Mouse (Mus musculus): ENCODE data around the gene 2210010C04Rik.

2210010C04Rik gene

DNA sequence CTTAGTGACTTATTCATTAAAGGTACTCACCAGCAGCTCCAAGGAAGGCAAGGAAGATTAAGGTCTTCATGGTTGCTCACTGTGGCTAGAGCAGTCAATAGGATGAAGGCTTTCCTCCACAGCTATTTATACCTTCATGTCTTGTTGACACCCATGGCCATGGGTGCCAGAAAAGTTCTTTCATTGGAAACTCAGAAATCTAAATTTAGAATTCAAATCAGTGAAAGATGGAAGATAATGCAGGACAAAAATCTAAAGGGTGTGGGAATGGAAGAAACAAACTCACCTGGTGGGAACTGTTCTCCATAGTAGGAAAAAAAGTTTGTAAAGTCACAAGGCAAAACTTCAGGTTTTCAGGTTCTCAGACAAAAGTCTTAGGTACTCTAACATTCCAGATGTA is at the start of gene 2210010C04Rik:
Gene 2210010C04Rik, minus strand, starts transcription at position 101 of the 400 bp plus-strand sequence.
- no peak for DNase-seq

GRCm38 (mm10) chr6:41080121-41080520 is 44.8 kb upstream of the 2210010C04Rik start:
- DNase-seq = no peak

DNA sequence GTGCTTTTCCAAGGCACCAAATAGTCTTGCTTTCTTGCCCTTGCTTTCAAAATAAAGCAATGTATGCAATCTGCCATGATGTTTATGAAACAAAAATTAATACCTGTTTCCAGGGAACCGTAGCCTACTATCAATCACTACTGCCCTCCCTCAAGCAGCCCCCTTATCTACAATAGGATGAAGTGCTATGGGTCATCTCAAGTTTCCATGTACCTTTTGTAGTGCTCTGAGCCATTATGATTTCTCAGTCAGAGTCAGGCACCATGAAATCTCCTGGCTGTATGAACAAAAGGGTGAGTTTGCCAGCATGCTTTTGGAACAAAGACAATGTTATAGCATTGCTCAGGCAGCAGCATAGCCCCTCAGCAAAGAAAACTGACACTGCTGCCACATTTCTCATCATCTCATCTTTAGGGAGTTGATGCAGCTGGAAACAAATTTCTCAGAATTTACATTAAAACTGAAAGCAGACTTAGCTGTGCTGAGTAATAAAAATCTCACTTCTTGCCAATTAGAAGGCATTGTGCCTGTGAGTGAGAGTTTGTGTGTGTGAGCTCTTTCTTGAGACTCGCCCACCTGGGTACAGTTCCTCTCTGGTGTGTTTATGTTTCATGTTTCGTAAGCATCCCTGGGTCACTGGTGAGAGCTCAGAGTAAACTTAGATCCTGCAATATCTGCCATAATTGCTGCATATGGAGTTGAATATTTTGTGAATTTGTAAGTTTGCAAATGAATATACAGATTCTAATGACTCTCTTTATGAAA is 43.4 kb upstream of the 2210010C04Rik start:
- DNase-seq = no peak

- DNase-seq = no peak
Measured at GRCm38 (mm10) chr6:41075753-41076152, 40.4 kb upstream of the 2210010C04Rik start.

DNA sequence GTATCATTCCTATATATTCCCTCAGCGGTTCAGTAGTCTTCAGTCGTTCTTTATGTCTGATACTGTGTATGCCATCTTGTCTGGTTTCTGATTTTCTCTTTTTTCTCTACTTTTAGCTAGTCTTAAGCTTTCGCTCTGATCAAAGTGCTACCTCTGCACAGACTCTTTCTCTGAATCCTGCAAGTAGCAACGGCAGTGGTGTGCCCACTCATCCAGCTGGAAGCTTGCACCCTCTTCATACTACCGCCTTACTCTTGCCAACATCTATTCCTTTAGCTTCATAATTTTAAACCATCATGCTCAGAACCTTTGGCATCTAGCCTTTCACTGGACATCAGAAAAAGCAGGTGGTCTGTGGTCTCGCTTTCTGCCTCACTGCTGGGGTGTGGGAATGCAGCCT is 28.0 kb upstream of the 2210010C04Rik start:
- no peak for DNase-seq

DNA sequence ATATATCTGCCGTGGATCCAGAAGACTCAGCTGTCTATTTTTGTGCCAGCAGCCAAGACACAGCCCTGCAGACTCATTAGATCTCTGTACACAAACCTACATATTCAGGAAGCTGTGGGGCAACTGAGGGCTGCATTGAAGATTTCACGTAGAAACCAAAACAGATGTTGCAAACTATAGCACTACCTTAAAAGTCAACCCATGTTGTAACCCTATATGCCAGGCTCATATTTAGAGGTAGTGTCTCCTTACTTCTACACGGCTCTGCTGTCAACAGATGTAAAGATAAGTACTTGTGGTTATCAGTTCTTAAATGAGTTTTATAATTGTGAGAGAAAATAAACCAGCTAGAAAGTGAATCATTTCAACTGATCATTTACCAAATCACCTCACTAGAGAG is 27.4 kb upstream of the 2210010C04Rik start:
- DNase-seq = no peak

DNA sequence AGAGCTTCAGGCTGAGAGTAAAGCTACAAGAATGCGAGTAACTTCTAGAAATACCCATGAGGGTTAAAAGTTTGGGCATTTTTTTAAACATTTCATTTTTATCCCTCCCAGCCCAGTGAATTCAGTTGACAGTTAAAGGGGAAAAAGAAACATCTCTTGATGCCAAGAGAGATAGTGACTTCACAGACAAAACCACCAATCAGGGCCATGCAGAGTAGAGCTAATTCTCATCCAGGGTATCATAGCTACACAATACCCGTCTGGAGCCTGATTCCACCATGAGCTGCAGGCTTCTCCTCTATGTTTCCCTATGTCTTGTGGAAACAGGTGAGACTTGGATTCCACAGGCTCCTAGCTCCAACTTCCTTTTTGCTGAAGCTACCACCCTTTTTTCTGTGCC is 26.8 kb upstream of the 2210010C04Rik start:
- no peak for DNase-seq

- DNase-seq = peak; percentile 10
Measured at GRCm38 (mm10) chr6:41061085-41061484, 25.8 kb upstream of the 2210010C04Rik start.

- DNase-seq = no peak
Measured at GRCm38 (mm10) chr6:41057653-41058052, 22.3 kb upstream of the 2210010C04Rik start.

GRCm38 (mm10) chr6:41055581-41055980 is 20.3 kb upstream of the 2210010C04Rik start:
- DNase-seq = peak; percentile 60

GRCm38 (mm10) chr6:41054379-41054778 is 19.1 kb upstream of the 2210010C04Rik start:
- DNase-seq = no peak

GRCm38 (mm10) chr6:41051824-41052223 is 16.5 kb upstream of the 2210010C04Rik start:
- no peak for DNase-seq

DNA sequence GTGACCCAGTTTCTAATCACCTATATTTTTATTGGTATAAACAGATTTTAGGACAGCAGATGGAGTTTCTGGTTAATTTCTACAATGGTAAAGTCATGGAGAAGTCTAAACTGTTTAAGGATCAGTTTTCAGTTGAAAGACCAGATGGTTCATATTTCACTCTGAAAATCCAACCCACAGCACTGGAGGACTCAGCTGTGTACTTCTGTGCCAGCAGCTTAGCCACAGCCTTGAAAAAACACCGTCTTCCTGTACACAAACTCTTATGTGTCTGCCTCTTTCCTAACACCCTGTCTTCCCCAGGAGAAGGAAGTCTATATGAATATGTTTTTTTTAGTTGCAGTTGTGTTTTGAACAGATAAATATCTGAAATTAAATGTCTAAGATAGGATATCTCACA is 13.3 kb upstream of the 2210010C04Rik start:
- no peak for DNase-seq

GRCm38 (mm10) chr6:41047961-41048360 is 12.7 kb upstream of the 2210010C04Rik start:
- DNase-seq = no peak

GRCm38 (mm10) chr6:41047202-41047601 is 11.9 kb upstream of the 2210010C04Rik start:
- DNase-seq = no peak

- DNase-seq = no peak
Measured at GRCm38 (mm10) chr6:41046553-41046952, 11.2 kb upstream of the 2210010C04Rik start.

- DNase-seq = no peak
Measured at GRCm38 (mm10) chr6:41044753-41045152, 9.4 kb upstream of the 2210010C04Rik start.

DNA sequence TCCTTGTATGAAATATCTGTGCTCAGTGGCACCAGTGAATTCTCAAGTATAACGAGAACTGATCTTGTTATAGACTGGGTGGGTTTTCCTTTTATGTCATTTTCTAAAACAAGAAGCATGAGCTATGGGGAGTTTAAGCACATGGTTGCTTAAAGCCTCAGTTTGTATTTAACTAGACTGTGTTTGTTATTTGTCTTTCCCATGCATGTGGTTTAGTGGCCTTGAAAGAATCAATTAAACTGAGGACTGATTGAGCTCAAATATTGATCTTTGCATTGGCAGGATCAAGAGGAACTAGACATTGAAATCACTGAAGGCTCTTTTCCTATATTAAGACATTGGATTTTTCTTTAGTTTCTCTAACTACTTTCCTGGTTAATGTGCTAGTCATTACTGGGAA is 9.0 kb upstream of the 2210010C04Rik start:
- DNase-seq = no peak

DNA sequence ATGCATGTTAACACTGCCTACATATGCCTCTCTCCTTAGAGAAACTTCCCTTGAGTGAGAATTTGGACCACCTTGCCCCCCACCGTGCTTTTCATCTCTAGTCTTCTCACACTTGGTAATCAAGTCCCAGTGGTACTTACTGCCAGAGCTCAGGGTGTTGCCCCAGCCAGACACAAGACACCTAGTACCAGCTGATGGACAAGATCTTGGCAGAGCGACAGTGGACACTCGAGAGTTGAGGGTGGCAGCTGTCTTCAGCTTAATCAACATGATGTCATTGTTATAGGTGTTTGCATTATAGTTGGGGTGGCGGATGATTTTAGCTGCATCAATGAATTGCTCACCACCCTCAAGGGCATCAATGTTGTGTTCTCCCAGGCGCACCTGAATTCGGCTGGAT is 2.5 kb downstream of the 2210010C04Rik start:
- no peak for DNase-seq

GRCm38 (mm10) chr6:41032231-41032630 is 3.1 kb downstream of the 2210010C04Rik start:
- DNase-seq = no peak

DNA sequence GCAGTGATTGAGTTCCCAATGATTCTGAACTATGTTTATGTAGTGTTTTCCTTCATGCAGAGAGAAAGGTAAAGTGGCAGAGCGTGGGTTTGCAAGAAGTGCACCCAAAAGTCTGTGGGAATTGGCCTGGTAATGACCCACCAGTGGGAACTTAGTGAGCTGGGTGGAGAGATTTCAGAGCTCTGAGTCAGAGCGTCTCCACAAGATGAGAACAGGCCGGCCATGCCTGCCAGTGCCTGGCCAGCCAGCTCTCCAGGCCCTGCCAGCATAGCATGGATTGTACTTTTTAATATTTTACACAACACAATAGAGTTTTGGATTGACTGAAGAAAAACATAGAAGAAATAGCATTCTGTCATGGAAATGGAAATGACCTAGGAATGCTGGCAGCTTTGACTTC is 4.5 kb downstream of the 2210010C04Rik start:
- no peak for DNase-seq

DNA sequence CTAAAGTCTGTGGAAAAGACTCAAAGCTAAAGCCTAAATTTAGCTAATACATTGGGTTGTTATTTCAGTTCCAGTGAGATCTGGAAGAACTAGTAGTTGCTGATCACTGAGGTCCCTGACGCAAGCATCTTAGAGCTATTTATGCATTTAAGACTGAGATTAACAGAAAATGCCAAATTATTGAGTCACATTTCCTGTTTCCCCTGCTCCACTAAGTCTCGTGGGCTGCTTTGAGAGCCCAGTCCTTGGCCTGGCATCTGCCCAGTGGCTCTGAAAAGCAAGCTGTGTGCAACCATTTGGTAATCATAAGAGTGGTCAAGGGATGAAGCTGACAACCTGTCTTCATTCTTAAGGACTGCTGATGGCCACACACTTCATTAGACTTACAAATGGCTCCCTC is 8.3 kb downstream of the 2210010C04Rik start:
- DNase-seq = no peak

DNA sequence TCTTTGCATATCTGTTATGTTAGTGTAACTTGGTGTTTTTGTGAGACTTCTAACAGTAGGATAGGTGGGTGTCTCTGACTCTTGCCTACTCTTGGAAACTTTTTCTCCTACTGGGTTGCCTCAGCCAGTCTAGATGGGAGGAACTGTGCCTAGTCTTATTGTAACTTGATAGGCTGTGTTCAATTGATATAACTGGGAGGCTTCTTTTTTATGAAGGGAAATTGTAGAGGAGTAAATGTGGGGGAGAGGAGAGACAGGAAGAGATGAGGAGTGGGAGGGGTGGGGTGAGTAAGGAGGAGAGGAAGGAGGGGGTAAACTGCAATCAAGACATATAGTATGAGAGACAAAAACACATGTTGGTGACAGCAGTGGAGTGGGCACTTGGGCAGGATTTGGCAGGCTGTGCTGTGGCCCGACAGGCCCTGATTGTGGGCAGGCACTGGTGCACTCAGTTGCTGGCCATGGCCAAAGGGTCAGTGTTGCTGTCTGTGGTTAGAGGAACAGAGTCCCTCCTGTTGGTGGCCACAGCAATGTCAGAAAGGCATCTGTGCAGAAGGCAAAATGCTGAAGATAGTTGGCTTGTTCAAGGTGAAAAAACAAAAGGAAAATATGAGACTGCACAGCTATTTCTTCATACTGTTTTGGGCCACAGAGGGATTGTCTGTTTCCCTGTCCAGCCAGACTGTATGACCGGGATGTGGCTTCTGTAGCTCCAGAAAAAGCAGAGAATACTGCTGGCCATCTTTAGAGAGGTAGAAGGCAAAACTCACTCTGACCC is 9.2 kb downstream of the 2210010C04Rik start:
- DNase-seq = no peak

DNA sequence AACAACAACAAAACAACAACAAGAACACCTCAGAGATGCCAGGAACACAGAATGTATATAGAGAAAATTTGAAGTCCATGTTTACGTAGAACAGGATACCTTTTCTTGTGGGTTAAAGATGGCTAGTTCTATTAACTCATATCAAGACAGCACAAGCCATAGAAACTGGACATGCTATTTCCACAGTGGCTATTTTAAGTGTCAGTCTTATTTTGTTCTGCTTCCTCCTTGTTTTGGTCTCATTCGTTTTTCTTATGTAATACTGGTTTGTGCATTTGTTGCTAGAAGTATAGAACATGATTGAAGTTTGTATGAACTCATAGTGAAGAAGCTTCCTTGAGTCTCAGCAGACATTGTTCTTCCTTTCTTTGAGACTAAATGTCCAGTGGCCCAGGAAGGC is 16.2 kb downstream of the 2210010C04Rik start:
- DNase-seq = no peak
